Mouse (Mus musculus) embryonic facial prominence, embryonic 14.5 days (tissue): ENCODE measurements at regions not wholly inside any gene's neighbourhood (a gene's known extent, or its start where the extent isn't known, plus 50 kb on each side); places are given as distances from the start of the nearest gene placed in this dataset.

Source experiments
- ATAC-seq: fragments of 200-750 bp; cut with Nextera tagmentation; 2 replicates; pipeline ENCODE4 v1.8.0; 2017; ENCODE audit warnings: low read depth, moderate number of reproducible peaks, moderate TSS enrichment
- DNase-seq: peaks from one replicate; pipeline ENCODE4 v3.0.0-alpha.2; 2015; ENCODE audit warnings: low spot score
- H3K27ac ChIP-seq: fragments of 300-500 bp; sonication (generic); replicated peaks from 2 replicates; pipeline ENCODE4 v1.5.1; 2014; ENCODE audit warnings: low read depth, mild to moderate bottlenecking, low read length, moderate library complexity
- H3K27me3 ChIP-seq: fragments of 300-500 bp; sonication (generic); replicated peaks from 2 replicates; pipeline ENCODE4 v1.6.1; 2014; ENCODE audit warnings: low read length; ENCODE audit not compliant: control insufficient read depth, insufficient read depth
- H3K36me3 ChIP-seq: fragments of 300-500 bp; sonication (generic); 2 replicates; pipeline ENCODE4 v1.6.1; 2014; ENCODE audit warnings: low read length, mixed read lengths; ENCODE audit not compliant: control insufficient read depth, insufficient read depth
- H3K4me1 ChIP-seq: fragments of 300-500 bp; sonication (generic); 2 replicates; pipeline ENCODE4 v1.6.1; 2014; ENCODE audit warnings: antibody characterized with exemption, low read length; ENCODE audit not compliant: control insufficient read depth, insufficient read depth
- H3K4me2 ChIP-seq: fragments of 300-500 bp; sonication (generic); 2 replicates; pipeline ENCODE4 v1.6.1; 2014; ENCODE audit warnings: low read depth, mild to moderate bottlenecking, low read length, moderate library complexity, mixed read lengths
- H3K4me3 ChIP-seq: fragments of 300-500 bp; sonication (generic); 2 replicates; pipeline ENCODE4 v1.5.1; 2014; ENCODE audit warnings: low read depth, mild to moderate bottlenecking, low read length
- H3K9ac ChIP-seq: fragments of 300-500 bp; sonication (generic); 2 replicates; pipeline ENCODE4 v1.6.1; 2014; ENCODE audit warnings: low read depth, mild to moderate bottlenecking, low read length, moderate library complexity, mixed read lengths
- H3K9me3 ChIP-seq: fragments of 300-500 bp; sonication (generic); 2 replicates; pipeline ENCODE4 v1.6.1; 2016; ENCODE audit warnings: low read length; ENCODE audit not compliant: control insufficient read depth
- WGBS: fragments of 180-500 bp; shearing (Covaris S2); extraction: QIAGEN DNeasy Blood & Tissue Kit; methylation state at CpG from one replicate; pipeline ENCODE4 v1.1.7; 2014; 5-methylcytosine and 5-hydroxymethylcytosine counted together

GRCm38 (mm10) chr14:25229569-25229968 lies 229.4 kb upstream of the Zmiz1 start:
- H3K9me3 ChIP-seq, result no peaks in the 10 kb centered on the region
- ATAC-seq (no peak), DNase-seq (peak; percentile 76)
- H3K4me2 ChIP-seq, result no peak overlapping the region
- H3K4me1 ChIP-seq, result peaks cover 46% of the 10 kb centered on the region
- H3K27me3 ChIP-seq, result no peaks in the 10 kb centered on the region
- WGBS, result 33% methylated on average over 6 of the region's 6 CpGs
- H3K9ac ChIP-seq, result no peak overlapping the region
- H3K36me3 ChIP-seq, result no peaks in the 10 kb centered on the region
- no peak overlapping the region for H3K4me3 ChIP-seq
- H3K27ac ChIP-seq, result peak overlapping the region; percentile 50

DNA sequence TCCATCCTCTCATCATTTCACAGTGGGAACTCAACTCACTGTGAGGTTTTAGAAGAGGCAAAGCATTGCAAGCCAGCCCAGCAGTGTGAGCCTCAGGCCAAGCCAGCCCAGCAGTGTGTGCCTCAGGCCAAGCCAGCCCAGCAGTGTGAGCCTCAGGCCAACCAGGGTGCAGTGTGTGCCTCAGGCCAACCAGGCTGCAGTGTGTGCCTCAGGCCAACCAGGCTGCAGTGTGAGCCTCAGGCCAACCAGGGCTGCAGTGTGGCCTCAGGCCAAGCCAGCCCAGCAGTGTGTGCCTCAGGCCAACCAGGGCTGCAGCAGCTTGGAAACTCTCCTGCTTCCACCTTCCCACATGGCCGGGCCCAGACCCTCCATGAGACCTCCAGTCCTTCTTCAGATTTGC lies 227.1 kb upstream of the Zmiz1 start:
- Histone ChIP-seq H3K4me1 (peaks cover 30% of the 10 kb centered on the region), H3K27ac (peak overlapping the region; percentile 33; the same call in 1 of the 2 replicates), H3K36me3 (no peaks in the 10 kb centered on the region), H3K9me3 (no peaks in the 10 kb centered on the region), H3K4me3 (no peak overlapping the region), H3K27me3 (no peaks in the 10 kb centered on the region), H3K4me2 (no peak overlapping the region), H3K9ac (no peak overlapping the region)
- 63% methylated on average over 1 of the region's 1 CpGs for WGBS
- DNase-seq (peak; percentile 81), ATAC-seq (peak; percentile 76)

GRCm38 (mm10) chr14:25236421-25236973 lies 222.5 kb upstream of the Zmiz1 start:
- Histone ChIP-seq H3K27me3 (no peaks in the 10 kb centered on the region), H3K9ac (no peak overlapping the region), H3K4me3 (no peak overlapping the region), H3K4me2 (no peak overlapping the region), H3K27ac (no peak overlapping the region), H3K9me3 (no peaks in the 10 kb centered on the region), H3K36me3 (no peaks in the 10 kb centered on the region), H3K4me1 (no peaks in the 10 kb centered on the region)
- 80% methylated on average over 13 of the region's 13 CpGs for WGBS
- DNase-seq (no peak), ATAC-seq (no peak)

- no peak for DNase-seq
- Histone ChIP-seq H3K9me3 (no peaks in the 10 kb centered on the region), H3K27me3 (no peaks in the 10 kb centered on the region), H3K36me3 (no peaks in the 10 kb centered on the region), H3K4me1 (peaks cover 7% of the 10 kb centered on the region), H3K27ac (no peak overlapping the region), H3K9ac (no peak overlapping the region), H3K4me2 (no peak overlapping the region), H3K4me3 (no peak overlapping the region)
- WGBS, result 63% methylated on average over 3 of the region's 3 CpGs
- ATAC-seq, result no peak
Measured at GRCm38 (mm10) chr14:25239335-25239960, 219.5 kb upstream of the Zmiz1 start.

GRCm38 (mm10) chr14:25242753-25243152 lies 216.2 kb upstream of the Zmiz1 start:
- Histone ChIP-seq H3K27ac (no peak overlapping the region), H3K27me3 (no peaks in the 10 kb centered on the region), H3K36me3 (no peaks in the 10 kb centered on the region), H3K4me1 (peaks cover 14% of the 10 kb centered on the region), H3K4me3 (no peak overlapping the region), H3K9me3 (no peaks in the 10 kb centered on the region), H3K9ac (no peak overlapping the region), H3K4me2 (no peak overlapping the region)
- DNase-seq, result no peak
- WGBS, result 78% methylated on average over 5 of the region's 5 CpGs
- no peak for ATAC-seq

GRCm38 (mm10) chr14:25243289-25243688 lies 215.7 kb upstream of the Zmiz1 start:
- DNase-seq (peak; percentile 47), ATAC-seq (peak; percentile 50)
- WGBS, result 8% methylated on average over 4 of the region's 4 CpGs

DNA sequence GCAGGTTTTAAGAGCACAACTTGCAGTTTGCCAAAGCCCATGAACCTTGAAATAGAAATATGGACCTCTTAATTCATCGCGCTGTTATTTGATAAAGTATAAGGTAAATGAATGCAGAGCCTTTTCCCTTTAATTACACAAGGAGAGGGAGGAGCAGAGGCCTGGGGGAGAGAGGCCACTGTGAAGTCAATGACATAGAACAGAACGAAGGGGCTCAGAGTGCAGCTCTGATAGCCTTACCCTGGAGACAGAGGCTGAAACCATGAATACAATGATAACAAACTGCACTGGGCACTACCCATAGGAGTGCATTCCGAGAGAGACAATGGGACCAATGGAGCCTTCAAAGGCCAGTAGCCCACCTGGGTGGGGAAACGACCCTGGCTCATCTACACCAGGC lies 215.3 kb upstream of the Zmiz1 start:
- no peak for DNase-seq
- peaks cover 14% of the 10 kb centered on the region for H3K4me1 ChIP-seq
- no peaks in the 10 kb centered on the region for H3K27me3 ChIP-seq
- no peaks in the 10 kb centered on the region for H3K36me3 ChIP-seq
- no peak overlapping the region for H3K9ac ChIP-seq
- no peak for ATAC-seq
- no peaks in the 10 kb centered on the region for H3K9me3 ChIP-seq
- WGBS, result 55% methylated on average over 5 of the region's 5 CpGs
- no peak overlapping the region for H3K27ac ChIP-seq
- H3K4me3 ChIP-seq, result no peak overlapping the region
- H3K4me2 ChIP-seq, result no peak overlapping the region

More at GRCm38 (mm10) chr14:25243289-25243688, 215.7 kb upstream of the Zmiz1 start:
- Histone ChIP-seq H3K27ac (no peak overlapping the region), H3K4me2 (no peak overlapping the region), H3K9me3 (no peaks in the 10 kb centered on the region), H3K9ac (no peak overlapping the region), H3K27me3 (no peaks in the 10 kb centered on the region), H3K4me1 (peaks cover 14% of the 10 kb centered on the region), H3K36me3 (no peaks in the 10 kb centered on the region), H3K4me3 (no peak overlapping the region)

DNA sequence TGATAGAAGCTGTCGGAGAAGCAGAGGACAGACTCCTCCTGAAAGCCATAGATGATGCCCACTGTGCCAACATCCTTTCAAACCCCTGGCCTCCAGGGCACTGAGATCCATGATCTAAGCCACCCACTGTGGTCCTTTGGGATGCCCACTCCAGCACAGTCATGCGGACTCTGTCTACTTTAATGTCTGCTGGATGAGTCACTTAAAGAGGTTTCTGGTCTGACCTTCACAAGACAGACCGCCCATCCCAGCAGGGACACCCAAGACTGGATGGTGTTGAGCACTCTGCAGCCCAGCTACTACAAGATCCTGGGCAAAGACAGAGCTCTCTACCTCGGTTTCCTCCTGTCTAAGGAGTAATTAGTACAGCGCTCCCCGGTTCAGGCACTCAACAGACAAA lies 214.1 kb upstream of the Zmiz1 start:
- DNase-seq, result no peak
- Histone ChIP-seq H3K4me3 (no peak overlapping the region), H3K36me3 (no peaks in the 10 kb centered on the region), H3K9me3 (no peaks in the 10 kb centered on the region), H3K9ac (no peak overlapping the region), H3K4me2 (no peak overlapping the region), H3K27me3 (no peaks in the 10 kb centered on the region), H3K27ac (no peak overlapping the region), H3K4me1 (peaks cover 14% of the 10 kb centered on the region)
- ATAC-seq, result no peak
- 90% methylated on average over 6 of the region's 6 CpGs for WGBS

GRCm38 (mm10) chr14:25245691-25246090 lies 213.3 kb upstream of the Zmiz1 start:
- Histone ChIP-seq H3K36me3 (no peaks in the 10 kb centered on the region), H3K9me3 (no peaks in the 10 kb centered on the region), H3K4me1 (peaks cover 14% of the 10 kb centered on the region), H3K9ac (no peak overlapping the region), H3K4me2 (no peak overlapping the region), H3K27me3 (no peaks in the 10 kb centered on the region), H3K27ac (no peak overlapping the region), H3K4me3 (no peak overlapping the region)
- ATAC-seq, result no peak
- WGBS, result 25% methylated on average over 4 of the region's 4 CpGs
- DNase-seq, result peak; percentile 72
